Mouse (Mus musculus) heart, postnatal 0 days (tissue): ENCODE results near the gene Gclc. TPM values are rescaled to one million over a fixed set of nuclear protein-coding genes. Genes with fewer than 3 reads are reported as not detected.

Experiments used
- ATAC-seq: fragments of 200-750 bp; cut with Nextera tagmentation; 2 replicates; pipeline ENCODE4 v1.8.0; 2017; ENCODE audit warnings: low read depth, moderate number of reproducible peaks, moderate library complexity; ENCODE audit not compliant: insufficient read depth
- DNase-seq: peaks from one replicate; pipeline ENCODE4 v3.0.0-alpha.2; 2016; ENCODE audit warnings: low spot score
- H3K27ac ChIP-seq: fragments of 300-500 bp; sonication (generic); 2 replicates; pipeline ENCODE4 v1.5.1; 2014; ENCODE audit warnings: low read depth, mild to moderate bottlenecking
- H3K27me3 ChIP-seq: fragments of 300-500 bp; sonication (generic); 2 replicates; pipeline ENCODE4 v1.6.1; 2014; ENCODE audit warnings: low read length, mixed read lengths; ENCODE audit not compliant: control insufficient read depth, insufficient read depth
- H3K36me3 ChIP-seq: fragments of 300-500 bp; sonication (generic); replicated peaks from 2 replicates; pipeline ENCODE4 v1.6.1; 2014; ENCODE audit warnings: low read length, mixed read lengths; ENCODE audit not compliant: control insufficient read depth, insufficient read depth
- H3K4me1 ChIP-seq: fragments of 300-500 bp; sonication (generic); 2 replicates; pipeline ENCODE4 v1.6.1; 2014; ENCODE audit warnings: antibody characterized with exemption; ENCODE audit not compliant: control insufficient read depth, insufficient read depth
- H3K4me2 ChIP-seq: fragments of 300-500 bp; sonication (generic); 2 replicates; pipeline ENCODE4 v1.6.1; 2014; ENCODE audit warnings: low read depth, mild to moderate bottlenecking, low read length, moderate library complexity
- H3K4me3 ChIP-seq: fragments of 300-500 bp; sonication (generic); 2 replicates; pipeline ENCODE4 v1.5.1; 2014; ENCODE audit warnings: low read depth, low read length
- H3K9ac ChIP-seq: fragments of 300-500 bp; sonication (generic); replicated peaks from 2 replicates; pipeline ENCODE4 v1.6.1; 2014; ENCODE audit warnings: low read depth, low read length, mixed read lengths
- H3K9me3 ChIP-seq: fragments of 300-500 bp; sonication (generic); replicated peaks from 2 replicates; pipeline ENCODE4 v1.6.1; 2016; ENCODE audit warnings: low read length; ENCODE audit not compliant: control insufficient read depth
- CTCF ChIP-seq: IDR thresholded peaks from 2 replicates; pipeline ENCODE4 v1.5.1; 2016; ENCODE audit warnings: antibody characterized with exemption, control low read depth, low read depth
- EP300 ChIP-seq: IDR thresholded peaks from 2 replicates; pipeline ENCODE4 v1.6.1; 2016; ENCODE audit warnings: antibody characterized with exemption, low read depth
- WGBS: fragments of 180-500 bp; shearing (Covaris S2); extraction: QIAGEN DNeasy Blood & Tissue Kit; methylation state at CpG from one replicate; pipeline ENCODE4 v1.1.7; 2014; 5-methylcytosine and 5-hydroxymethylcytosine counted together
- polyA plus RNA-seq: library from polyadenylated mRNA; unstranded; fragments of >200 nt; fragmentation: Nextera tagmentation; extraction: Ambion mirVana; gene quantifications from 2 replicates; pipeline ENCODE4 v1.2.1, GENCODE M21; 2015
- total RNA-seq: library from RNA; depleted of rRNA; stranded (reverse); fragments of >200 nt; gene quantifications from 2 replicates; pipeline ENCODE4 v1.2.3, GENCODE M21; 2014; ENCODE audit warnings: low replicate concordance

Gene Gclc
- total and polyA plus RNA-seq, 2 experiments from 2014 or later, result 4.6 to 9.2 TPM

DNA sequence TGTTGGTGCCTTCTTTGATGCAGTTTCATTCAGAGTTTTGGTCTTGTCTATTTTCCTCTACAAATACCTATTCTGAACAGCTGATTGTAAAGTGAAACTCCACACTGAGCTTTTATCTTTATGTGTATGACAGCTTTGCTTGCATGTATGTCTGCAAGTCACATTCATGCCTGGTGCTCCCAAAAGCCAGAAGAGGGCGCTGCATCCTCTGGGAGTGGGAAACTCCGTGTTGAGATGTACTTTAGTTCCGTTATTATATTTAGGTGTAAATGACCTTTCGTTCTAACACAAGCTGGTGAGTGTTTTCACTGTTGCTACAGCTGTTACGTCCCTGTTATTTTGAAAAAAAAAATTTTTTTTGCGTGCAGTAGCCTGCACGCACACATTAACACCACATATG lies 48.1 kb downstream of the Gclc start:
- WGBS, result 55% methylated on average over 7 of the region's 7 CpGs

DNA sequence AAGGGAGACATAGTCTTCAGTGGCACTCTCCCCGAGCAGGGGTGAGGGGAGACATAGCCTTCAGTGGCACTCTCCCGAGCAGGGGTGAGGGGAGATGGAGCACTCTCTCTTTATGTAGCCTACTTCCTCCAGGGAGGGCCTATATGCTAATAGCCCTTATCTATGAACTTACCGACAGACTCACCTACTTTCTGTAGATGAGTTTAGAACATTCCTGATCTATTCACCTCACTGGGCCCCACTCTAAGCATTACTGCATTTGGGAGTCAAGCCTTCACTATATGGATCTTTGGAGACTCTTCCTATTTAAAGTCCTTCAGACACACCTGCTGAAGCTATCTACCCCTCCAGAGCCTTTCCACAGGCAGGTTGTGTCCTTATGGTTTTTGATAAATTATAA lies 52.1 kb downstream of the Gclc start:
- WGBS, result 35% methylated on average over 3 of the region's 3 CpGs
- no peaks in the 10 kb centered on the region for H3K27me3 ChIP-seq
- DNase-seq (no peak), ATAC-seq (peak; percentile 28)
- H3K4me1 ChIP-seq, result 0 out of 2 replicates have a peak, but pooled peaks cover 4% of the 10 kb centered on the region
- H3K4me3 ChIP-seq, result peak overlapping the region; percentile 39
- peak overlapping the region; percentile 71 for H3K27ac ChIP-seq
- H3K36me3 ChIP-seq, result no peaks in the 10 kb centered on the region
- peak overlapping the region; percentile 49; the same call in 1 of the 2 replicates for H3K9ac ChIP-seq
- peak overlapping the region; percentile 66 for H3K4me2 ChIP-seq
- TF ChIP-seq EP300 (no peak), CTCF (no peak)
- no peaks in the 10 kb centered on the region for H3K9me3 ChIP-seq

More for the DNA sequence above, 48.1 kb downstream of the Gclc start:
- DNase-seq (peak; percentile 21), ATAC-seq (no peak)
- Histone ChIP-seq H3K27ac (no peak overlapping the region), H3K36me3 (no peaks in the 10 kb centered on the region), H3K4me2 (no peak overlapping the region), H3K27me3 (no peaks in the 10 kb centered on the region), H3K9me3 (no peaks in the 10 kb centered on the region), H3K4me3 (no peak overlapping the region), H3K9ac (no peak overlapping the region), H3K4me1 (no peaks in the 10 kb centered on the region)
- TF ChIP-seq EP300 (no peak), CTCF (peak; percentile 55)

DNA sequence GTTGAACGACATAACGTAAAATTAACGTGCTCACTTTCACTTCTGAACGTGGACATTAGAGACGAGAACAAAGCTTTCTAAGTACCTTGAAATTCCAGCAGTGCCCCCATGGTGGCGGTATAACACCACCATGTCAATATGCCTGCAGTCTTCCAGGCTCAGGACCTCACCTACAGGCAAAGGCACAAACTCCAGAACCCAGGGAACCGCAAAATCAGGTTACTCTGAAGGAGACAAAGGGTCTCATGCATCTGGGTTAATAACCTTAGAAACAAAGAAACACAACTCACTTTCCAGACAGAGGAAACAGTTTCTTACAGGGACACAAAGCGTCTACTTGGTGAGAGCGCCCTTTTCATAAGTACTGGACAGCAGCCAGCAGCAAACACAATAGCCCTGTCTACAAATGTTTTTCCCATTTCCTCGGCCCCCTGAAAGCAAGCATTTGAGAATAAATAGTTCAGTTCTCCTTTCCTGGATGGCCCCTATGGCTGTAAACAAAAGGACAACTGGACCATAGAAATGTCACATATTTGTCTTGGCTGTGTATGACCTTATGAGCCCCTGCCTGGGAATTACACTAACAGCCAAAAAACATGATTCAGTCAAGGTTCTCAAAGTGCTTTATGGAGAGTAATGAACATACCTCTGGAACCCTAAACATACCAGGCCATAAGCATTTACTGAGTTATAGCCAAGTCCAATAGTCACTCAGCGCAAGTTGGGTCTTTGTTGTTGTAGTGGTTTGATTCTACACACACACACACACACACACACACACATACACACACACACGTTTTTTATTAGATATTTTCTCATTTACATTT lies 52.7 kb downstream of the Gclc start:
- Histone ChIP-seq H3K9me3 (no peaks in the 10 kb centered on the region), H3K27me3 (no peaks in the 10 kb centered on the region), H3K9ac (peak overlapping the region; percentile 49; the same call in 1 of the 2 replicates), H3K4me3 (peak overlapping the region; percentile 39), H3K4me2 (peak overlapping the region; percentile 66), H3K27ac (peak overlapping the region; percentile 71), H3K4me1 (0 out of 2 replicates have a peak, but pooled peaks cover 4% of the 10 kb centered on the region), H3K36me3 (no peaks in the 10 kb centered on the region)
- ATAC-seq (peak; percentile 84), DNase-seq (peak; percentile 87)
- 13% methylated on average over 12 of the region's 12 CpGs for WGBS
- TF ChIP-seq CTCF, result peak; percentile 96
- TF ChIP-seq EP300, result peak; percentile 75

DNA sequence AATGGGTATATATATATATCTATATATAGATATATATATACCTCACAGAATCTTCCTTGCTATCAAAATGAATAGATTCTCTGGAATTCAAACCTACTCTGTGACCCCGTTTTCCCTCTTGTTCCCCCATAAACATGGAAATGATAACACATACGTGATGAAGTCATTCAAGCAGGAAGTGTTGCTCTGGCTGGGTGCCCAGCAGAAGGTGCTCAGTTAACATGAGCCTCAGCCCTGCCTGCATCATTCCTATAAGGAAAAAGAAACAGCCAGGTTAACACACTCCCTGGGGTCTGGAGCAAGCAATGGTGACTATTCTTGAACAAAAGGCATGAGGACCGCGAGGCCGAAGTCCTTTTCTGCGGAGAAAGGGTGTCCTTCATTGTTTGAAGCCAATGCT lies 54.1 kb downstream of the Gclc start:
- H3K9me3 ChIP-seq, result no peaks in the 10 kb centered on the region
- no peaks in the 10 kb centered on the region for H3K36me3 ChIP-seq
- TF ChIP-seq CTCF (no peak), EP300 (no peak)
- no peak overlapping the region for H3K4me2 ChIP-seq
- H3K4me1 ChIP-seq, result 0 out of 2 replicates have a peak, but pooled peaks cover 4% of the 10 kb centered on the region
- H3K9ac ChIP-seq, result no peak overlapping the region
- no peak for ATAC-seq
- H3K27ac ChIP-seq, result no peak overlapping the region
- H3K27me3 ChIP-seq, result no peaks in the 10 kb centered on the region
- WGBS, result 50% methylated on average over 6 of the region's 6 CpGs
- DNase-seq, result no peak
- no peak overlapping the region for H3K4me3 ChIP-seq

DNA sequence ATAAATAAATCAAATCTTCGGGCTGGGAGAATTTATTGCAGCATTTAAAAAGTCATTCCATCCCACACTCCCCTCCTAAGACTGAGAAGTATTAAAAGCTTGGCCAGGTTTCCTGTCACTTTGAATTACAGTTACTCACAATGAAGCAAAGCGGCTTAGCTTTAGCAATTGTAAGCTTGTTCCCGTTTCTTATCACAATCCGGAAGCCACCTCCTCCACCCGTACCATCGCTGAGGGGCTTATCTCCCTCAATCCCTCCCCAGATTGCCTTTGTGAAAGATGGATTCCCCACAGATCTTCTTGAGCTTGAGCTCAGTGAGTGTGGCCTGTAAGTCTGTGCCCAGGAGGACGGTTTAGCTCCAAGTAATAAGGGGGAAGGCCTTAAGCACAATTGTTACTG lies 64.5 kb downstream of the Gclc start:
- 36% methylated on average over 7 of the region's 7 CpGs for WGBS
- no peak for DNase-seq
- no peaks in the 10 kb centered on the region for H3K27me3 ChIP-seq
- no peaks in the 10 kb centered on the region for H3K36me3 ChIP-seq
- TF ChIP-seq EP300, result no peak
- TF ChIP-seq CTCF, result no peak
- H3K9ac ChIP-seq, result no peak overlapping the region
- H3K4me1 ChIP-seq, result no peaks in the 10 kb centered on the region
- H3K4me2 ChIP-seq, result no peak overlapping the region
- no peak for ATAC-seq
- no peak overlapping the region for H3K4me3 ChIP-seq
- H3K9me3 ChIP-seq, result 0 out of 2 replicates have a peak, but pooled peaks cover 8% of the 10 kb centered on the region
- peak overlapping the region; percentile 5; the same call in 1 of the 2 replicates for H3K27ac ChIP-seq
